Mouse (Mus musculus): ENCODE measurements around the gene Ccdc158. TPM values are rescaled to one million over a fixed set of nuclear protein-coding genes. Genes with fewer than 3 reads are reported as not detected.

The Ccdc158 gene
- total RNA-seq, 2 experiments from 2014 or later: 0.31 to 0.54 TPM

GRCm38 (mm10) chr5:92682621-92683348, 7.7 kb upstream of the Ccdc158 start:
- no peak for TF ChIP-seq CTCF (IDR thresholded peaks at IDR 0.05)
- intact Hi-C loops (cut with DNase I): no loop called here
- no peak overlapping the region for H3K27ac ChIP-seq
- DNase-seq: no peak
- H3K4me3 ChIP-seq: peak overlapping the region; percentile 66

- no peak for TF ChIP-seq CTCF (IDR thresholded peaks at IDR 0.05)
- Histone ChIP-seq H3K27ac (no peak overlapping the region), H3K4me3 (no peak overlapping the region)
- no peak for DNase-seq
- intact Hi-C loops (cut with DNase I): no loop called here
Observed at GRCm38 (mm10) chr5:92681861-92682260, 6.8 kb upstream of the Ccdc158 start.

GRCm38 (mm10) chr5:92679441-92679840, 4.4 kb upstream of the Ccdc158 start:
- intact Hi-C loops (cut with DNase I): loop anchor here (2.0 kb wide), 2 partner anchors 47 to 273 kb away; no protein-coding TSS in a partner anchor
- DNase-seq: no peak
- Histone ChIP-seq H3K4me3 (no peak overlapping the region), H3K27ac (no peak overlapping the region)
- peak; percentile 78 for TF ChIP-seq CTCF (IDR thresholded peaks at IDR 0.05)

GRCm38 (mm10) chr5:92675574-92675920, 476 bp upstream of the Ccdc158 start:
- H3K27ac ChIP-seq: no peak overlapping the region
- no peak for TF ChIP-seq CTCF (IDR thresholded peaks at IDR 0.05)
- intact Hi-C loops (cut with DNase I): no loop called here
- H3K4me3 ChIP-seq: peak overlapping the region; percentile 64
- DNase-seq: no peak

GRCm38 (mm10) chr5:92666860-92667259, 8.2 kb downstream of the Ccdc158 start:
- no peak for DNase-seq
- intact Hi-C loops (cut with DNase I): no loop called here
- Histone ChIP-seq H3K27ac (no peak overlapping the region), H3K4me3 (no peak overlapping the region)
- TF ChIP-seq CTCF (IDR thresholded peaks at IDR 0.05): no peak

- Histone ChIP-seq H3K27ac (no peak overlapping the region), H3K4me3 (no peak overlapping the region)
- intact Hi-C loops (cut with DNase I): no loop called here
- DNase-seq: no peak
- TF ChIP-seq CTCF (IDR thresholded peaks at IDR 0.05): peak; percentile 45
Observed at GRCm38 (mm10) chr5:92664321-92664720, 10.8 kb downstream of the Ccdc158 start.

- intact Hi-C loops (cut with DNase I): loop anchor here (1.0 to 5.0 kb wide), 3 partner anchors 54 to 196 kb away; partner anchors contain the start of genes Scarb2 and Stbd1
- Histone ChIP-seq H3K27ac (no peak overlapping the region), H3K4me3 (no peak overlapping the region)
- DNase-seq: peak; percentile 75
- TF ChIP-seq CTCF (IDR thresholded peaks at IDR 0.05): peak; percentile 93
Observed at GRCm38 (mm10) chr5:92656256-92656655, 18.8 kb downstream of the Ccdc158 start.

GRCm38 (mm10) chr5:92640861-92641260, 34.2 kb downstream of the Ccdc158 start:
- no peak for DNase-seq
- intact Hi-C loops (cut with DNase I): no loop called here
- Histone ChIP-seq H3K4me3 (no peak overlapping the region), H3K27ac (no peak overlapping the region)
- TF ChIP-seq CTCF (IDR thresholded peaks at IDR 0.05): no peak

- DNase-seq: no peak
- intact Hi-C loops (cut with DNase I): no loop called here
- no peak overlapping the region for H3K4me3 ChIP-seq
- H3K27ac ChIP-seq: no peak overlapping the region
- no peak for TF ChIP-seq CTCF (IDR thresholded peaks at IDR 0.05)
Observed at GRCm38 (mm10) chr5:92635891-92636290, 39.2 kb downstream of the Ccdc158 start.

GRCm38 (mm10) chr5:92634916-92635315, 40.2 kb downstream of the Ccdc158 start:
- no peak for DNase-seq
- H3K27ac ChIP-seq: no peak overlapping the region
- intact Hi-C loops (cut with DNase I): no loop called here
- no peak overlapping the region for H3K4me3 ChIP-seq
- no peak for TF ChIP-seq CTCF (IDR thresholded peaks at IDR 0.05)

GRCm38 (mm10) chr5:92633526-92633925, 41.5 kb downstream of the Ccdc158 start:
- TF ChIP-seq CTCF (IDR thresholded peaks at IDR 0.05): peak; percentile 37
- intact Hi-C loops (cut with DNase I): no loop called here
- DNase-seq: no peak
- H3K4me3 ChIP-seq: no peak overlapping the region
- H3K27ac ChIP-seq: no peak overlapping the region

GRCm38 (mm10) chr5:92627896-92628295, 47.2 kb downstream of the Ccdc158 start:
- intact Hi-C loops (cut with DNase I): no loop called here
- no peak for TF ChIP-seq CTCF (IDR thresholded peaks at IDR 0.05)
- peak; percentile 71 for DNase-seq
- no peak overlapping the region for H3K4me3 ChIP-seq
- H3K27ac ChIP-seq: peak overlapping the region; percentile 53; the same call in 1 of the 2 replicates

GRCm38 (mm10) chr5:92621883-92622282, 53.2 kb downstream of the Ccdc158 start:
- intact Hi-C loops (cut with DNase I): no loop called here
- no peak for DNase-seq
- no peak overlapping the region for H3K27ac ChIP-seq
- no peak for TF ChIP-seq CTCF (IDR thresholded peaks at IDR 0.05)
- H3K4me3 ChIP-seq: no peak overlapping the region

- intact Hi-C loops (cut with DNase I): no loop called here
- DNase-seq: no peak
- TF ChIP-seq CTCF (IDR thresholded peaks at IDR 0.05): no peak
Observed at GRCm38 (mm10) chr5:92612756-92613155, 62.3 kb downstream of the Ccdc158 start.

More at GRCm38 (mm10) chr5:92612756-92613155, 62.3 kb downstream of the Ccdc158 start:
- no peak overlapping the region for H3K4me3 ChIP-seq
- H3K27ac ChIP-seq: no peak overlapping the region
